Mouse (Mus musculus) layer of hippocampus, adult 2 months (tissue): Measurements from ENCODE around the gene Acot7. TPM values are rescaled to one million over a fixed set of nuclear protein-coding genes. Genes with fewer than 3 reads are reported as not detected.

Experiments used
- DNase-seq, 2 experiments: peaks; one replicate each; pipeline ENCODE4 v3.0.0; 2022; ENCODE audit warnings: low spot score in 2 of 2
- H3K27ac ChIP-seq: fragments of 200-600 bp; 2 replicates; pipeline ENCODE4 v1.8.1; 2022
- H3K4me3 ChIP-seq: fragments of 200-600 bp; 2 replicates; pipeline ENCODE4 v1.8.1; 2022; ENCODE audit warnings: mild to moderate bottlenecking
- CTCF ChIP-seq: fragments of 200-600 bp; conservative IDR thresholded peaks from 2 replicates; pipeline ENCODE4 v1.8.1; 2022; ENCODE audit warnings: antibody characterized with exemption, mild to moderate bottlenecking, moderate library complexity
- long read RNA-seq, 2 experiments: library from polyadenylated mRNA; stranded (forward); transcript quantifications; one replicate each; pipeline ENCODE4 v2.0.0; 2021; ENCODE audit warnings: borderline mapping rate in 2 of 2
- total RNA-seq, 2 experiments: library from RNA; stranded (reverse); gene quantifications; 2 replicates each; pipeline ENCODE4 v1.2.3; 2021

Acot7 gene
- total RNA-seq: 100 to 1,000 TPM; 306 to 335 TPM
- long read RNA-seq, experiment 1, transcript Acot7-202 (9 exons, 1,457 nt): major isoform, 146 of 173 reads
- long read RNA-seq, experiment 1, partial matches to known transcripts: 21 of 173 reads
- long read RNA-seq, experiment 1, other reads (novel, unspliced or antisense): 6 of 173 reads
- long read RNA-seq, experiment 2, transcript Acot7-202 (9 exons, 1,457 nt): major isoform, 219 of 244 reads
- long read RNA-seq, experiment 2, partial matches to known transcripts: 17 of 244 reads
- long read RNA-seq, experiment 2, other reads (novel, unspliced or antisense): 8 of 244 reads

DNA sequence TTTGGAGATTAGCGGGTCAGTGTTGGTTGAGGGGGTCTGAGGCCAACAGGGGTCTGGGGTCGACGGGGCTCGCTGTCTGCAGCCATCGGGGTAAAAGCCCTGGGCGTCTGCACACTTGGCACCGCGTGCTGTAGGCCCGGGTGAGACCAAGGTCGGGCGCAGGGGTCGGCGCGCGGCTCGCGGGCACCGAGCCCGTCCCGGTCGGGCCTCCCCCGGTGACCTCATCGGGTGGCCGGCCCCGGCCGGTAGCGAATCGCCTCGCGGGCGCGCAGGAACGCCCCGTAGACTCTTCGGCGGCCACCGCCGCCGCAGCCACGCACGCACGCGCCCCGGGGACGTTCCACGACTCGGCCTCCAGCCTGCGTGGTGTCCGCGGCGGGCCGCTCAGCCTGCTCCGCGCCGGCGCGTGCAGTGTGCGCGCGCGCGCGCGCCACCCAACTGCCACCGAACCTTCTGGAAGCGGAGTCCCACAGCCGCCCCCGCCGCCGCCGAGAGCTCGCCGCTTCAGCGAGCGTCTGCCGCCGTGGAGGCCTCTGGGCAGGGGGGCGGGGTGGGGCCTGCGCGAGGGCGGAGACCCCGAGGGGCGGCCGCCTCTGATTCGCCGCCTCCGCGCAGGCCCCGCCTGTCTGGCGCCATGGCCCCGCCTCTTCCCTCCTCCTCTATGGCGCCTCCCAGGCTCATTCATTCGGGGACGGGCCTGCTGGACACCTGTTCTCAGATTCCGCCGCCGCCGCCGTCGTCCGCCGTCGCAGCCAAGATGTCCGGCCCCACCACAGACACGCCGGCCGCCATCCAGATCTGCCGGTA lies at the start of gene Acot7:
Acot7 (plus strand) TSS at position 598 of the 807 bp plus-strand sequence.
- DNase-seq: peak; percentile 92 to 93
- peak within 1 kb of the TSS; percentile 84 for H3K4me3 ChIP-seq
- TF ChIP-seq CTCF: no peak
- peak within 1 kb of the TSS; percentile 96 for H3K27ac ChIP-seq

DNA sequence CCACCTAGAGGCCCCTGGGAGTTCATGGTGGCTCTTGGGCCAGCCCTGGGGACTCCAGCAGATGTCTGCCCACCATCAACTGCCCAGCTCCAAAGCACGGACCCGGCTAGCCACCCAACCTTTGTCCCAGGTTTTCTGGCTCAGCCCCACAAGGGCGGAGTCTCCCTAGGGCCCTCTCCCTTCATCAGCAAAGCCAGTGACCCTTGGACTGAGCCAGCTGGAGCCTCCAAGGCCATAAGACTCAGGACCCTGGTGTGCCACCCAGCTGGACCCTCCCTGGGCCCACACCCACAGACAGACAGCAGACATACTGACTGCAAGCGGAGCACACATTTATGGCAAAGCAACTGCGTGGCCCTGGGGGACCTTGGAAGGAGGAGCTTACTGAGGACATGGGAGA lies 49.1 kb upstream of the Acot7 start:
- DNase-seq: no peak
- H3K27ac ChIP-seq: no peak overlapping the region
- TF ChIP-seq CTCF: no peak
- no peak overlapping the region for H3K4me3 ChIP-seq

DNA sequence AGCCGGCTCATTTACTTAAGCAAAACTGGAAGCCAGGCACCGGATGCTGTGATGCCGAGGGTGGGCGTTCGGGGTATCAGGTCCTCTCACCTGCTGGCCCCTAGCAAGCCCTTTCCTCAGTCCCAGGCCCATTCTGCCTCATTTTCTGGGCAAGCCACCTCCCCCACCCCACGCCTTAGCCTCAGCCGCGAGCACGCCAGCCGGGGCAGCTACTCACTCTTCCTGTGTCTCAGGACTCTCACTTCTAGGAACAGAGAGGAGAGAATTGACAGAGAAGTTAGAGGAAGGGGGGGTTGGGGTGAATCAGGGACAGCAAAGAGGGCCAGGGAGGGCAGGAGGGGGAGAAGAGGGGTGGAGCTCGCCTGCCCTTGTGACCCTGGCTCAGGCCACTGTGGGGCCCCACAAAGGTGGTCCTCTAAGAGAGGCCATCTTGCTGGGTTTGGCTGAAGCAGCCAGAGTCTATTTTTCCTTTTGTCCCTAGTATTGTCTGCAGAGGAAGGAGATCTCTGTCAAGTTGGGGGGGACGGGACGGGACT lies 48.5 kb upstream of the Acot7 start:
- TF ChIP-seq CTCF: no peak
- no peak overlapping the region for H3K27ac ChIP-seq
- DNase-seq: no peak

GRCm38 (mm10) chr4:152130771-152131653 lies 46.9 kb upstream of the Acot7 start:
- Histone ChIP-seq H3K27ac (peak overlapping the region; percentile 57; the same call in 1 of the 2 replicates), H3K4me3 (peak overlapping the region; percentile 46)
- DNase-seq: peak in 1 of 2 experiments; percentile 37
- TF ChIP-seq CTCF: peak; percentile 65

More for the DNA sequence above, 48.5 kb upstream of the Acot7 start:
- H3K4me3 ChIP-seq: no peak overlapping the region

GRCm38 (mm10) chr4:152131809-152132771 lies 45.8 kb upstream of the Acot7 start:
- Histone ChIP-seq H3K4me3 (peak overlapping the region; percentile 46), H3K27ac (no peak overlapping the region; the same call in 1 of the 2 replicates)
- TF ChIP-seq CTCF: no peak
- no peak for DNase-seq

- Histone ChIP-seq H3K4me3 (no peak overlapping the region), H3K27ac (no peak overlapping the region)
- DNase-seq: no peak
- no peak for TF ChIP-seq CTCF
Observed at GRCm38 (mm10) chr4:152132772-152133169, 45.2 kb upstream of the Acot7 start.

DNA sequence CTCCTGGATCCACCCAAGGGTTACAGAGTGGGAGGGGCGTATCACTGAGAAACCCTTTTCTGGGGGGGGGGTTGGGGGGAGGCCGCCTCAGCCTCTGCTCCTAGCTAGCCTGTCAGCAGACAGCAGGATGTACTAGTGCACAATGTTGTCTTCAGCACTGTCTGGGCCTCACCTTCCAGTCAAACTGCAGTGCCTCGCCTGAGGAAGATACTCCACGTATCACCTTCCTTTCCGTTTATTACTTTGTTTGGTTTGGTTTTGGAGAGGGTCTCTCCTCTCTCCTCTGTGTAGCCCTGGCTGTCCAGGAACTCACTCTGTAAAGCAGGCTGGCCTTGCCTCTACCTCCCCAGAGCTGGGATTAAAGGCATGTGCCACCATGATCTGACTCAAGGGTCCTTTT lies 44.7 kb upstream of the Acot7 start:
- no peak for DNase-seq
- Histone ChIP-seq H3K27ac (no peak overlapping the region), H3K4me3 (no peak overlapping the region)
- no peak for TF ChIP-seq CTCF

GRCm38 (mm10) chr4:152134507-152134906 lies 43.4 kb upstream of the Acot7 start:
- TF ChIP-seq CTCF: peak; percentile 91
- Histone ChIP-seq H3K4me3 (no peak overlapping the region), H3K27ac (no peak overlapping the region)
- DNase-seq: no peak

DNA sequence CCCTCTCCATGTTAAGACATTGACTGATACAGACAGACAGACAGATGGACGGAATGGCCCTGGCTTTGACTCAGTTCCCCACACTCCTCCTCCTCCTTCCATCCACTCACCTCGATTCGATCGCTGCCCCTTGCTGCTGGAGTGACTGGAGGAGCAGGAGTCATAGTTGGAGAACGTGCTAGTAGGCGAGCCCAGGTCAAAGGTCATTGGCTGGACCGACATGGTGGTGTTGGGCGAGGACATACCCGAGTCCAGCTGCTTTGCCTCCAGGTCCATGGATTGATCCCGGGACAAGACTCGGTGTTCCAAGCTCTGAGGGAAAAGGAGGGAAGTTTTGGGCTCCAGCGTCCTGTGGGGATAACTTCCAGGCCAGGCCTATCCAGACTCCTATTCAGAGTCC lies 42.6 kb upstream of the Acot7 start:
- no peak for TF ChIP-seq CTCF
- no peak for DNase-seq
- no peak overlapping the region for H3K27ac ChIP-seq
- H3K4me3 ChIP-seq: no peak overlapping the region

GRCm38 (mm10) chr4:152136112-152136875 lies 41.6 kb upstream of the Acot7 start:
- DNase-seq: peak in 1 of 2 experiments; percentile 50
- TF ChIP-seq CTCF: peak; percentile 85
- Histone ChIP-seq H3K27ac (no peak overlapping the region), H3K4me3 (no peak overlapping the region)

DNA sequence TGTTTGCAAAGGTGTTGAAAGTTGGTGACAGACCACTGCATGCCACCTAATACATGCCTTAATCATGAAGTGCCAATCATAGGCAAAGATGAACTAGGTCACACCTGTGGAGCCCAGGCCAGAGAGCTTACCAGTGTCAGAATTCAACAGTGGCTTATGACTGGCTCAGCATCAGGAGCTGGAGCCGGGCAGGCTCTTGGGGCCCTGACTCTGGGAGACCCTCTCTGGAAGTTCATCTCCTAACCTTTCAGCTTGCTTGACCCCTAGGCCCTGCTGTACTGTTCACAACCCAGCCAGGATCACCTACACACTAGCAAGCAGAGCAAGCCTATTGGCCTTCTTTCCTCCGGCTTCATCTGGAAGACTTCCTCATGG lies 41.1 kb upstream of the Acot7 start:
- no peak overlapping the region for H3K27ac ChIP-seq
- DNase-seq: no peak
- no peak overlapping the region for H3K4me3 ChIP-seq
- TF ChIP-seq CTCF: 0 out of 2 replicates have a peak, but pooled peaks have one; percentile 2
